Mouse (Mus musculus) hindbrain, embryonic 11.5 days (tissue): Measurements from ENCODE around the gene Krt31. TPM values are rescaled to one million over a fixed set of nuclear protein-coding genes. Genes with fewer than 3 reads are reported as not detected.

ENCODE experiments used
- polyA plus RNA-seq: library from polyadenylated mRNA; unstranded; fragments of >200 nt; fragmentation: Nextera tagmentation; extraction: Ambion mirVana; gene quantifications from 2 replicates; pipeline ENCODE4 v1.2.1, GENCODE M21; 2014

Gene Krt31
- polyA plus RNA-seq, 1 experiment from 2014 or later, result not detected

Other genes with a start within 250 kb of the Krt31 start
- not detected in 2 replicates for gene Gm11554, start 246.1 kb downstream of the Krt31 start, polyA plus RNA-seq
- gene Krtap4-13, start 240.7 kb downstream of the Krt31 start, polyA plus RNA-seq, result not detected in 2 replicates
- gene Gm11564, start 234.9 kb downstream of the Krt31 start, polyA plus RNA-seq, result not detected in 2 replicates
- not detected in 2 replicates for gene 2300003K06Rik, start 212.5 kb downstream of the Krt31 start, polyA plus RNA-seq
- gene Krtap4-16, start 198.9 kb downstream of the Krt31 start, polyA plus RNA-seq, result not detected in 2 replicates
- gene Gm11568, start 192.6 kb downstream of the Krt31 start, polyA plus RNA-seq, result not detected in 2 replicates
- not detected in 2 replicates for gene Gm11559, start 186.1 kb downstream of the Krt31 start, polyA plus RNA-seq
- gene Krtap9-1, start 177.2 kb downstream of the Krt31 start, polyA plus RNA-seq, result not detected in 2 replicates
- not detected in 2 replicates for gene Gm11567, start 171.4 kb downstream of the Krt31 start, polyA plus RNA-seq
- not detected in 2 replicates for gene Krtap31-1, start 142.6 kb downstream of the Krt31 start, polyA plus RNA-seq
- not detected in 2 replicates for gene Gm11565, start 135.8 kb downstream of the Krt31 start, polyA plus RNA-seq
- not detected in 2 replicates for gene Krtap31-2, start 114.3 kb downstream of the Krt31 start, polyA plus RNA-seq
- not detected in 2 replicates for gene Krtap9-5, start 102.1 kb downstream of the Krt31 start, polyA plus RNA-seq
- gene Krtap29-1, start 71.5 kb downstream of the Krt31 start, polyA plus RNA-seq, result not detected in 2 replicates
- not detected in 2 replicates for gene Krtap16-1, start 64.0 kb downstream of the Krt31 start, polyA plus RNA-seq
- gene Krtap17-1, start 56.6 kb downstream of the Krt31 start, polyA plus RNA-seq, result 0.23 TPM in 1 of 2 replicates, not detected in the other
- gene Krt33a, start 34.3 kb downstream of the Krt31 start, polyA plus RNA-seq, result not detected in 2 replicates
- not detected in 2 replicates for gene Krt33b, start 20.7 kb downstream of the Krt31 start, polyA plus RNA-seq
- not detected in 2 replicates for gene Krt34, start 9.0 kb downstream of the Krt31 start, polyA plus RNA-seq
- not detected in 2 replicates for gene Krt32, start 37.7 kb upstream of the Krt31 start, polyA plus RNA-seq
- gene Krt35, start 45.7 kb upstream of the Krt31 start, polyA plus RNA-seq, result not detected in 2 replicates
- not detected in 2 replicates for gene Krt36, start 55.1 kb upstream of the Krt31 start, polyA plus RNA-seq
- gene Krt13, start 71.0 kb upstream of the Krt31 start, polyA plus RNA-seq, result not detected in 2 replicates
- gene Krt15, start 85.4 kb upstream of the Krt31 start, polyA plus RNA-seq, result 1.3 and 2.4 TPM in 2 replicates
- gene Krt19, start 98.1 kb upstream of the Krt31 start, polyA plus RNA-seq, result 4.8 and 5.1 TPM in 2 replicates
- not detected in 2 replicates for gene Krt9, start 142.7 kb upstream of the Krt31 start, polyA plus RNA-seq
- 2.4 and 3.9 TPM in 2 replicates for gene Krt14, start 157.0 kb upstream of the Krt31 start, polyA plus RNA-seq
- not detected in 2 replicates for gene Krt16, start 198.4 kb upstream of the Krt31 start, polyA plus RNA-seq
- gene Krt17, start 210.5 kb upstream of the Krt31 start, polyA plus RNA-seq, result 0.22 and 0.25 TPM in 2 replicates
- gene Krt42, start 219.3 kb upstream of the Krt31 start, polyA plus RNA-seq, result not detected in 2 replicates